Mouse (Mus musculus): ENCODE measurements around the gene Jak3. TPM values are rescaled to one million over a fixed set of nuclear protein-coding genes. Genes with fewer than 3 reads are reported as not detected.
"Not testable (repeated sequence)": the region's sequence is repeated elsewhere in the genome, so short reads cannot be mapped to it uniquely, and the experiment has no call there.

The Jak3 gene
- polyA plus RNA-seq, 1 experiment from 2014 or later, result 1.6 TPM

GRCm38 (mm10) chr8:71738316-71738715, 62.2 kb downstream of the Jak3 start:
- not testable (repeated sequence) for H3K4me1 ChIP-seq (ENCODE audit: control insufficient read depth, insufficient read depth, low read length); H3K27ac ChIP-seq (ENCODE audit: low read depth, low read length); ATAC-seq (ENCODE audit: insufficient read depth, low FRiP score, low TSS enrichment)

More at GRCm38 (mm10) chr8:71738316-71738715, 62.2 kb downstream of the Jak3 start:
- not testable (repeated sequence) for H3K36me3 ChIP-seq (ENCODE audit: control insufficient read depth, insufficient read depth, low read length); H3K4me3 ChIP-seq (ENCODE audit: low read depth, low read length); H3K9me3 ChIP-seq (ENCODE audit: control insufficient read depth, low read length); H3K4me2 ChIP-seq (ENCODE audit: low read depth); H3K27me3 ChIP-seq (ENCODE audit: control insufficient read depth, insufficient read depth, low read length); DNase-seq (ENCODE audit: low spot score); H3K9ac ChIP-seq (ENCODE audit: low read length)

Small RNAs within 50 kb of the gene (microRNA-seq; reads per million reads assigned to microRNA genes)
- not detected for gene Mir6769b

Other genes starting within 250 kb of the Jak3 start
- gene Abhd8, start 212.6 kb upstream of the Jak3 start, polyA plus RNA-seq (2014; fragmentation: Nextera tagmentation; extraction: Ambion mirVana), result 60.7 and 63.4 TPM in 2 replicates
- gene Mrpl34, start 211.3 kb upstream of the Jak3 start, polyA plus RNA-seq (2014; fragmentation: Nextera tagmentation; extraction: Ambion mirVana), result 196 and 205 TPM in 2 replicates
- gene Dda1, start 207.1 kb upstream of the Jak3 start, polyA plus RNA-seq (2014; fragmentation: Nextera tagmentation; extraction: Ambion mirVana), result 162 and 170 TPM in 2 replicates
- 5.6 and 6.3 TPM in 2 replicates for gene Ano8, start 190.3 kb upstream of the Jak3 start, polyA plus RNA-seq (2014; fragmentation: Nextera tagmentation; extraction: Ambion mirVana)
- gene Gtpbp3, start 188.2 kb upstream of the Jak3 start, polyA plus RNA-seq (2014; fragmentation: Nextera tagmentation; extraction: Ambion mirVana), result 6.0 and 8.4 TPM in 2 replicates
- gene Plvap, start 164.5 kb upstream of the Jak3 start, polyA plus RNA-seq (2014; fragmentation: Nextera tagmentation; extraction: Ambion mirVana), result 49.5 and 53.0 TPM in 2 replicates
- gene Ccdc194, start 150.6 kb upstream of the Jak3 start, polyA plus RNA-seq (2014; fragmentation: Nextera tagmentation; extraction: Ambion mirVana), result 0.16 TPM in 1 of 2 replicates, not detected in the other
- 3.7 and 4.9 TPM in 2 replicates for gene Bst2, start 138.8 kb upstream of the Jak3 start, polyA plus RNA-seq (2014; fragmentation: Nextera tagmentation; extraction: Ambion mirVana)
- 64.7 and 69.8 TPM in 2 replicates for gene Mvb12a, start 133.4 kb upstream of the Jak3 start, polyA plus RNA-seq (2014; fragmentation: Nextera tagmentation; extraction: Ambion mirVana)
- gene Tmem221, start 117.4 kb upstream of the Jak3 start, polyA plus RNA-seq (2014; fragmentation: Nextera tagmentation; extraction: Ambion mirVana), result 0.24 TPM in 1 of 2 replicates, not detected in the other
- not detected in 2 replicates for gene Nxnl1, start 109.7 kb upstream of the Jak3 start, polyA plus RNA-seq (2014; fragmentation: Nextera tagmentation; extraction: Ambion mirVana)
- gene Slc27a1, start 107.4 kb upstream of the Jak3 start, polyA plus RNA-seq (2014; fragmentation: Nextera tagmentation; extraction: Ambion mirVana), result 10.5 and 12.7 TPM in 2 replicates
- gene Pgls, start 84.1 kb upstream of the Jak3 start, polyA plus RNA-seq (2014; fragmentation: Nextera tagmentation; extraction: Ambion mirVana), result 212 and 216 TPM in 2 replicates
- gene Fam129c, start 78.6 kb upstream of the Jak3 start, polyA plus RNA-seq (2014; fragmentation: Nextera tagmentation; extraction: Ambion mirVana), result 3.6 and 4.2 TPM in 2 replicates
- gene Colgalt1, start 65.3 kb upstream of the Jak3 start, polyA plus RNA-seq (2014; fragmentation: Nextera tagmentation; extraction: Ambion mirVana), result 54.5 and 57.4 TPM in 2 replicates
- gene Unc13a, start 4.5 kb upstream of the Jak3 start, polyA plus RNA-seq (2014; fragmentation: Nextera tagmentation; extraction: Ambion mirVana), result 6.5 and 7.7 TPM in 2 replicates
- gene Insl3, start 12.9 kb downstream of the Jak3 start, polyA plus RNA-seq (2014; fragmentation: Nextera tagmentation; extraction: Ambion mirVana), result not detected in 2 replicates
- gene B3gnt3, start 25.5 kb downstream of the Jak3 start, polyA plus RNA-seq (2014; fragmentation: Nextera tagmentation; extraction: Ambion mirVana), result 0.33 and 0.59 TPM in 2 replicates
- gene Fcho1, start 49.4 kb downstream of the Jak3 start, polyA plus RNA-seq (2014; fragmentation: Nextera tagmentation; extraction: Ambion mirVana), result 12.3 and 12.4 TPM in 2 replicates
- 6.6 and 6.7 TPM in 2 replicates for gene Zfp709, start 205.7 kb downstream of the Jak3 start, polyA plus RNA-seq (2014; fragmentation: Nextera tagmentation; extraction: Ambion mirVana)
- 7.2 and 8.1 TPM in 2 replicates for gene Zfp882, start 232.3 kb downstream of the Jak3 start, polyA plus RNA-seq (2014; fragmentation: Nextera tagmentation; extraction: Ambion mirVana)
- 35.5 and 36.4 TPM in 2 replicates for gene Zfp617, start 232.3 kb downstream of the Jak3 start, polyA plus RNA-seq (2014; fragmentation: Nextera tagmentation; extraction: Ambion mirVana)